Mouse (Mus musculus): ENCODE measurements around the gene Scfd2. TPM values are rescaled to one million over a fixed set of nuclear protein-coding genes. Genes with fewer than 3 reads are reported as not detected.

Scfd2 gene
- polyA plus RNA-seq, 1 experiment from 2014 or later: 3.7 TPM

DNA sequence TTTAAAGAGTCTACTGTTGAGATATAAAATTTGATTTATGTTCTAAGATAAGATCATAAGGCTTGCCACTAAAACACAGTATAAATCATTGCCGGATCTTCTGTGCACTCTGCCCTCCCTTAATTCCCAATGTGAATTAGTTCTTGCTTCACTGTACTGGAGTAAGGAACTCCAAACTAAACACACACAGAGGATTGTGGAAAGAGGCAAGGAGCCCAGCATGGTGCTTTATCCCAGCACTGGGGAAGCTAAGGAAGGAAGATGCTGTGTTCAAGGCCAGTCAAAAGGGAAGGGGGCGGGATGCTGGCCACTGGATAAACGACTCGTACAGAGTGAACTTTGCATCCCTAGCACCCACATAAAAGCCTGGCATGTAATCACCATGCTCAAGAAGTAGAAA lies 51.1 kb downstream of the Scfd2 start:
- WGBS (ENCODE audit: missing documents): 92% methylated on average over 4 of the region's 4 CpGs
- Histone ChIP-seq H3K36me3 (ENCODE audit: inconsistent target) (no peaks in the 10 kb centered on the region), H3K4me3 (ENCODE audit: inconsistent target) (no peak overlapping the region), H3K79me2 (ENCODE audit: inconsistent target) (no peaks in the 10 kb centered on the region), H3K27ac (no peak overlapping the region)

- H3K27ac ChIP-seq: no peak overlapping the region
- no peak overlapping the region for H3K4me3 ChIP-seq (ENCODE audit: inconsistent target)
- WGBS (ENCODE audit: missing documents): 87% methylated on average over 4 of the region's 4 CpGs
- H3K36me3 ChIP-seq (ENCODE audit: inconsistent target): no peaks in the 10 kb centered on the region
- no peaks in the 10 kb centered on the region for H3K79me2 ChIP-seq (ENCODE audit: inconsistent target)
These were observed 51.6 kb downstream of the Scfd2 start for GRCm38 (mm10) chr5:74479947-74480346.

DNA sequence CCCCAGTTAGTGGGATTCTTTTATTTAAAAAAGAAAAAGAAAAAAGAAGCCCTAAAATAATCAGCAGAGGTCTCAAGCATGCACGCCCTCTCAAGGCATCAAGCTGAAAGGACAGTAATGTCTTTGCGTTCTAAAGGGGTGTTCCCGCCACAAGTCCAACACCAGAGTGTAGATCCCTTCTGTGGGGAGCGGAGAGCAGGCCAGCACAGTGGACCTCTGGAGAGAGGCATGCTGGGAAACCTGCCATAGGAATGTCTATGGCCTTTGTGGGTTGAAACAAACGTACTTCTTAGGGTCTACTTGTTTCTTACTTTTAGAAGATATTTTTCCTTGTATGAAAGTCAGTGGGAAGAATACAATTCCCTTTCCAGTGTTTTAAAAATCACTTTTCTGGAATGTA lies 52.4 kb downstream of the Scfd2 start:
- Histone ChIP-seq H3K4me3 (ENCODE audit: inconsistent target) (no peak overlapping the region), H3K36me3 (ENCODE audit: inconsistent target) (no peaks in the 10 kb centered on the region), H3K79me2 (ENCODE audit: inconsistent target) (no peaks in the 10 kb centered on the region), H3K27ac (no peak overlapping the region)
- 97% methylated on average over 5 of the region's 5 CpGs for WGBS (ENCODE audit: missing documents)

DNA sequence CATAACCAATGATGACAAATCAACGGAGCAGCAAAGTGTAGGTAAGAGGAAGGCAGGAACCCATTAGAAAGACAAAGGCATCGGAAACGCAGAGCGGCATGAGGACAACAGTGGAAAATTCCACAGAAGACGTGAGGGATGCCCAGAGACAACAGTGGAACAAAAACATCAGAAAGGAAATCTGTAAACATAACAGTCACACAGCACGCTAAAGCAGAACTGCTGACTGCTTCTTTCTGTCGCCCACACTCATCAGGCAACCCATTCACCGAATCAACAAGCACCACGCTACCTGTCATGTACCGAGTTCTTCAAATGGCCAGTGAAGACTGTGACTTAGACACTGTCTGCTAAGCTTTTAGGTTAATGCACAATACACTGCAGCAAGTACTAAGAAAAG lies 55.0 kb downstream of the Scfd2 start:
- WGBS (ENCODE audit: missing documents): 96% methylated on average over 10 of the region's 10 CpGs
- H3K27ac ChIP-seq: no peak overlapping the region

GRCm38 (mm10) chr5:74473117-74473516 lies 58.4 kb downstream of the Scfd2 start:
- Histone ChIP-seq H3K27ac (no peak overlapping the region), H3K4me3 (ENCODE audit: inconsistent target) (no peak overlapping the region), H3K79me2 (ENCODE audit: inconsistent target) (no peaks in the 10 kb centered on the region), H3K36me3 (ENCODE audit: inconsistent target) (no peaks in the 10 kb centered on the region)
- 94% methylated on average over 11 of the region's 11 CpGs for WGBS (ENCODE audit: missing documents)

More for the DNA sequence above, 55.0 kb downstream of the Scfd2 start:
- H3K79me2 ChIP-seq (ENCODE audit: inconsistent target): no peaks in the 10 kb centered on the region
- H3K4me3 ChIP-seq (ENCODE audit: inconsistent target): no peak overlapping the region
- H3K36me3 ChIP-seq (ENCODE audit: inconsistent target): no peaks in the 10 kb centered on the region

DNA sequence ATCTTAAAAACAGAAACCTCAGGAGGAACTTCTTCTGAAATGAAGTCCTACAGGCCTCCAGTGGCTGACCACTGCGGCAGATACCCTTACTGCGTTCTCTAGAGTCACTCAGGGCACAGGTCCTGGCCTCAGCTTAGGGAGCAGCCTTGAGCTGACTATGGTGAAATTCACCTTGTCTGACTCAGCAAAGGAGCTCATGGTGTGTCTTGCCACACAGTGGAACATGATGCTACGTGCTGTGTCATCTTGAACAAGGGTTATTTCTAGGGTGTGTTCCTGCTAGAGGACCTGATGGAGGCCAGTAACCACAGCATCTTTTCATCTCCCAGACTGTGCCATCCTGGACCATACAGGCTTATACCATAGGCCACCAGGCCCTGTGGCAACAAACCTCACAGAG lies 60.7 kb downstream of the Scfd2 start:
- Histone ChIP-seq H3K27ac (no peak overlapping the region), H3K36me3 (ENCODE audit: inconsistent target) (no peaks in the 10 kb centered on the region), H3K79me2 (ENCODE audit: inconsistent target) (no peaks in the 10 kb centered on the region), H3K4me3 (ENCODE audit: inconsistent target) (no peak overlapping the region)
- 89% methylated on average over 3 of the region's 3 CpGs for WGBS (ENCODE audit: missing documents)

GRCm38 (mm10) chr5:74469620-74470019 lies 61.9 kb downstream of the Scfd2 start:
- no peaks in the 10 kb centered on the region for H3K36me3 ChIP-seq (ENCODE audit: inconsistent target)
- no peak overlapping the region for H3K27ac ChIP-seq
- no peaks in the 10 kb centered on the region for H3K79me2 ChIP-seq (ENCODE audit: inconsistent target)
- whole genome bisulfite sequencing (ENCODE audit: missing documents): 100% methylated on average over 1 of the region's 1 CpGs
- H3K4me3 ChIP-seq (ENCODE audit: inconsistent target): no peak overlapping the region

DNA sequence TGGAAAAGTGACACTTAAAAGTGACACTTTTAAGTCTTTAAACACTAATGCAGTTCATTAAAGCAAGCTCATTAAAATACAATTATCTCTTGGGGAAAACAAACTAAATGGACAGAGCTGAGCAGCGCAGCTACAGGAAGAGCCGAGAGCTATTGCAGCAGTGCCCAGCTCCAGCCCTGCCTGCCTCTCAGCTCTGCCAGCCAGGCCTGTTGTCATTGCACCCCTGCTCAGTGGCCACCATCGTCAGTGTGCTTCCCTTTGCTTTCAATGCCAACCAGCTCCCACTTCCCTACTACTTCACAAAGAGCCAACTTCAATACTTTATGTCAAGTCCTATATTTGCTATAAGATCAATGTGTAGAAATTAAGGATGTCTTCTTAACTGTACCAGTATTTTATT lies 63.8 kb downstream of the Scfd2 start:
- WGBS (ENCODE audit: missing documents): 69% methylated on average over 3 of the region's 3 CpGs
- no peaks in the 10 kb centered on the region for H3K36me3 ChIP-seq (ENCODE audit: inconsistent target)
- no peak overlapping the region for H3K27ac ChIP-seq
- H3K79me2 ChIP-seq (ENCODE audit: inconsistent target): no peaks in the 10 kb centered on the region
- H3K4me3 ChIP-seq (ENCODE audit: inconsistent target): no peak overlapping the region

DNA sequence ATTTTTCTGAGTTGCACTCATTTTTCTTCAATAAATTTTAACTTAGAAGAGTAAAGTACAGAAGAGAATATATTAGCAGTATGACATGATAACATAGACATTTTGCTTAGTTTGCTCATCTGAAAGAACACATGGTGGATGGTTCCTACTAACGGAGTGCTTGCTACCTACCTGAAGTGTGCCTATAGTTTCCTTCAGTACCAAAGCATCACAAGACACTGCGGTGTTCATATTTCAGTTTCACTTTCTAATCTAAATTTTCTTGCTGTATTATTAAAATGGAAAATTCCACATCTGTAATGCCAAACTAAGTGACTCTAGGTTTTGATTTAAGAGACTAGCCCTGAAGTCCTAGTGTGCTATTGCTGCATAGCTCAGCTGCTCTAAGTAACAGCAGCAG lies 74.8 kb downstream of the Scfd2 start:
- no peaks in the 10 kb centered on the region for H3K36me3 ChIP-seq (ENCODE audit: inconsistent target)
- no peak overlapping the region for H3K4me3 ChIP-seq (ENCODE audit: inconsistent target)
- 55% methylated on average over 2 of the region's 2 CpGs for WGBS (ENCODE audit: missing documents)
- H3K79me2 ChIP-seq (ENCODE audit: inconsistent target): no peaks in the 10 kb centered on the region
- no peak overlapping the region for H3K27ac ChIP-seq

DNA sequence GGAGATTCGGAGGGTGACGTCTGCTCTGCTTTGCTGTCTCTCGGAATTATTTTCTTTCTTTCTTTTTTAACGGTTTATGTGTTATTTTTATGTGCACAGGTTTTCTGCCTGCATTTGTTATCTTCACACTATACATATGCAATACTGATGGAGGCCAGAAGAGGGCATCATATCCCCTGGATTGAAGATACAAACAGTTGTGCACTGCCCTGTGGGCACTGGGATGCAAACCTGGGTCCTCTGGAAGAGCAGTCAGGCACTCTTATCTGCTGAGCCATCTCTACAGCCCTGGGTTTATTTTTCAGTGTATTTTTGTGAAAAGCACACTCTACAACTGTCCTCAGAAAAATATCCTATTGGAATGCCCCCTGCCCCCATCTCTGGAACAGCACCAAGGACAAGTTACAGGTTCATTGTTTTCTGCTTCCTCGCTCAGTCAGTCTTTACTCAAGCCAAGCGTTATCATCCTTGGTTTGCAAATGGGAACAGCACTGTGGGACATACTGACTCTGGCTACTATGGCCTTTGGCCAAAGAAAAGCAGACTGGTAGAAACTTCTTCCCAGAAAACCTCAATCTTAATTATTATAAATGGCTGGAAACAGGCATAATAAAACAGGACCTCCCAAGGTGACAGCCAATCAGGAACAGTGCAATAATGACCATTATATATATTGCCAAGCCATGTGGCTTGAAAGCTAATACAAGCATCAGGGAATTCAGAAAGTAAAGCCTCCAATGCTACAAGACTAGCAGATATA lies 75.9 kb downstream of the Scfd2 start:
- Histone ChIP-seq H3K36me3 (ENCODE audit: inconsistent target) (no peaks in the 10 kb centered on the region), H3K4me3 (ENCODE audit: inconsistent target) (no peak overlapping the region), H3K79me2 (ENCODE audit: inconsistent target) (no peaks in the 10 kb centered on the region), H3K27ac (no peak overlapping the region)
- 100% methylated on average over 5 of the region's 6 CpGs for WGBS (ENCODE audit: missing documents)

DNA sequence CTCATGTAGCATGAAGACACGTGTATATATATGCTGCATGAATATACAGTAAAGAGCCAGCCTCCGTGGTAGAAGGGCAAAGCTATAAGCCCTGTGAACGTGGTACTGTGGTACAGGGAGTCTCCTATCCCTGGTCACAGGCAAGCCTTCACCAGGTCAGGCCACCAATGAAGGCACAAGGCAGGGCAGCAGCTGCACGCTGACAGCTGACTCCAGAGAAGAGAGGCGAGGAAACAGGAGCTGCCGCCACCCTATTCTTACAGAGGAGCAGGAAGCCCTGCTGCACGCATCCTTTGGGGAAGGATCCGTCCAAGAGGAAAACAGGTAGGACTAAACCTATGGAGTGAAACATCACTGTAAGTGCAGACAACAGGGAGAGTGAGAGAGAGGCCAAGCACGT lies 76.5 kb downstream of the Scfd2 start:
- H3K4me3 ChIP-seq (ENCODE audit: inconsistent target): no peak overlapping the region
- no peak overlapping the region for H3K27ac ChIP-seq
- WGBS (ENCODE audit: missing documents): 92% methylated on average over 9 of the region's 9 CpGs

GRCm38 (mm10) chr5:74450977-74451376 lies 80.6 kb downstream of the Scfd2 start:
- Histone ChIP-seq H3K79me2 (ENCODE audit: inconsistent target) (no peaks in the 10 kb centered on the region), H3K27ac (no peak overlapping the region), H3K4me3 (ENCODE audit: inconsistent target) (no peak overlapping the region), H3K36me3 (ENCODE audit: inconsistent target) (no peaks in the 10 kb centered on the region)
- 92% methylated on average over 5 of the region's 5 CpGs for WGBS (ENCODE audit: missing documents)

More for the DNA sequence above, 76.5 kb downstream of the Scfd2 start:
- H3K36me3 ChIP-seq (ENCODE audit: inconsistent target): no peaks in the 10 kb centered on the region
- H3K79me2 ChIP-seq (ENCODE audit: inconsistent target): no peaks in the 10 kb centered on the region

DNA sequence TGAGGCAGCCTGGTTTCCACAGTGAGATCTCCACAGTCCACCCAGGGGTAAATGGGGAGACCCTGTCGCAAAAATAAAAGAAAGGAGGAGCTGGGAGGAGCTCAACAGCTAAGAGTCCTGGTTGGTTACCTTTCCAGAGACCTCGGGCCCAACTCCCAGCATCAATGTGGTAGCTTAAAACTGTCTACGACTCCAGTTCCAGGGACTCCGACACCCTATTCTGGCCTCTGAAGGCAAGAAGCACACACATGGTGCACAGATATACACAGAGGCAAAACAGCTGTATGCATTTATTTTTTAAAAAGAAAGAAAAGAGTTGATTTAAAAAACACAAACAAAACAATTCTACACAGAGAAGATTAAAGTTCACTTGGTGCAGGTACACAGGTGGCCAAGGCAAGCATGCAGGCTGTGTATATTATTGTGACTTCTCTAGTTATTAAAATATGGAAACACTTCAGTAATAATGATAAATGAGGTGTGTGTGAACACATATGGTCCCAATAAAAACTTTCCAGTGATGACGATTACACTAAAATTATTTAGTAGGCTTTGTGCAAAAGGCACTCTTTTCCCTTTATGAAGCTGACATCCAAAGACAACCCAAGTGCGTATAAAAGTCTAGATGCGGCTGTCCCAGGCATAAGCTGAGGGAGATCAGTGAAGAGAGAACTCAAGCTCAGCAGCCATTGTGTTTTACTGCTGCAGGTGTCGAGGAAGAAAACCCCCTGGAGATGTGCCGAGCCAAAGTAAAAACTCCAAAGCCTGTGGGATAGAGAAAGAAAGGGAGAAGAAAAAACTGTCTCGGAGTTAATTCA lies 83.8 kb downstream of the Scfd2 start:
- H3K79me2 ChIP-seq (ENCODE audit: inconsistent target): no peaks in the 10 kb centered on the region
- H3K27ac ChIP-seq: no peak overlapping the region
- WGBS (ENCODE audit: missing documents): 95% methylated on average over 10 of the region's 10 CpGs
- H3K4me3 ChIP-seq (ENCODE audit: inconsistent target): no peak overlapping the region
- H3K36me3 ChIP-seq (ENCODE audit: inconsistent target): no peaks in the 10 kb centered on the region

DNA sequence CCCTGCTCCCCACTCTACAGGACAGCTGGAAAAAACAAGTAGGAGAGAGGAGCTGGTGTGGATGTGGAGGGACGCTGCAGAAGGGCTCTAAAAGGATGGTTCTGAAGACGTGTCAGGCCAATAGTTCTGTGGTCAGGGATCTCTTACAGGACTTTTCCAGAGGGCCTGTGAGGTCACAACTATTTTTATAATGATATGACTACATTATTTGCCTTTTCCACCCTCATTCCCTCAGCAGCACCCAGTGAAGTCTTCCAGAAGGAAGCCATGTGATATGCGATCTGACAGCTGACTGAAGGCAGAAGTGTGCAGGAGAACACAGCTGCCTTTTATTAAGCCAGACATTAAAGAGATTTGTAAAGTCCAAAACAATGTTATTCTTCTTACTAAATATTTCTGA lies 85.7 kb downstream of the Scfd2 start:
- Histone ChIP-seq H3K27ac (no peak overlapping the region), H3K36me3 (ENCODE audit: inconsistent target) (no peaks in the 10 kb centered on the region), H3K79me2 (ENCODE audit: inconsistent target) (no peaks in the 10 kb centered on the region), H3K4me3 (ENCODE audit: inconsistent target) (no peak overlapping the region)
- 86% methylated on average over 3 of the region's 3 CpGs for WGBS (ENCODE audit: missing documents)

GRCm38 (mm10) chr5:74438353-74438752 lies 93.2 kb downstream of the Scfd2 start:
- Histone ChIP-seq H3K79me2 (ENCODE audit: inconsistent target) (no peaks in the 10 kb centered on the region), H3K4me3 (ENCODE audit: inconsistent target) (no peak overlapping the region), H3K27ac (no peak overlapping the region), H3K36me3 (ENCODE audit: inconsistent target) (no peaks in the 10 kb centered on the region)
- 93% methylated on average over 8 of the region's 8 CpGs for WGBS (ENCODE audit: missing documents)

All from macrophage (primary cell).